Mouse (Mus musculus): ENCODE measurements at regions not wholly inside any gene's neighbourhood (a gene's known extent, or its start where the extent isn't known, plus 50 kb on each side); places are given as distances from the start of the nearest gene placed in this dataset. TPM values are rescaled to one million over a fixed set of nuclear protein-coding genes. Genes with fewer than 3 reads are reported as not detected.

- no peaks in the 10 kb centered on the region for H3K27me3 ChIP-seq (ENCODE audit: control insufficient read depth, insufficient read depth, low read length)
- H3K4me1 ChIP-seq (ENCODE audit: control insufficient read depth, insufficient read depth, low read length) = no peaks in the 10 kb centered on the region
- no peaks in the 10 kb centered on the region for H3K36me3 ChIP-seq (ENCODE audit: control insufficient read depth, insufficient read depth, low read length)
- no peak overlapping the region for H3K4me3 ChIP-seq (ENCODE audit: low read depth, low read length)
- no peak overlapping the region for H3K9ac ChIP-seq (replicated peaks; ENCODE audit: low read depth, low read length)
- no peak overlapping the region for H3K27ac ChIP-seq (ENCODE audit: low read length)
- WGBS = 88% methylated on average over 5 of the region's 5 CpGs
- no peaks in the 10 kb centered on the region for H3K9me3 ChIP-seq (ENCODE audit: control insufficient read depth, low read depth, low read length)
- ATAC-seq (ENCODE audit: insufficient number of reproducible peaks, insufficient read depth, low FRiP score, low read depth) = no peak
- H3K4me2 ChIP-seq (replicated peaks; ENCODE audit: low read depth, low read length) = no peak overlapping the region
Observed at GRCm38 (mm10) chrX:166869515-166869914, 284.0 kb upstream of the Egfl6 start.

- Histone ChIP-seq H3K36me3 (ENCODE audit: control insufficient read depth, insufficient read depth, low read length) (no peaks in the 10 kb centered on the region), H3K4me2 (replicated peaks; ENCODE audit: low read depth, low read length) (no peak overlapping the region), H3K27ac (ENCODE audit: low read length) (no peak overlapping the region), H3K9ac (replicated peaks; ENCODE audit: low read depth, low read length) (no peak overlapping the region), H3K4me1 (ENCODE audit: control insufficient read depth, insufficient read depth, low read length) (no peaks in the 10 kb centered on the region), H3K4me3 (ENCODE audit: low read depth, low read length) (no peak overlapping the region), H3K27me3 (ENCODE audit: control insufficient read depth, insufficient read depth, low read length) (0 out of 2 replicates have a peak, but pooled peaks cover 3% of the 10 kb centered on the region), H3K9me3 (ENCODE audit: control insufficient read depth, low read depth, low read length) (no peaks in the 10 kb centered on the region)
- 71% methylated on average over 2 of the region's 2 CpGs for WGBS
- no peak for ATAC-seq (ENCODE audit: insufficient number of reproducible peaks, insufficient read depth, low FRiP score, low read depth)
Observed at GRCm38 (mm10) chrX:166867692-166868091, 282.2 kb upstream of the Egfl6 start.

Small RNA genes in the stretch of these regions (microRNA-seq; reads per million reads assigned to microRNA genes)
- gene Gm22368 = not detected
- not detected for gene Gm44376
